Mouse (Mus musculus) embryonic fibroblast, embryonic 13.5 days (primary cell): Measurements from ENCODE around the gene Gmeb2.

Source experiments
- CTCF ChIP-seq: IDR thresholded peaks from 2 replicates; pipeline ENCODE4 v1.5.1; 2011; ENCODE audit warnings: mild to moderate bottlenecking, control low read depth, low read length, moderate library complexity, borderline replicate concordance; ENCODE audit not compliant: insufficient read depth
- POLR2A ChIP-seq: IDR thresholded peaks from 2 replicates; pipeline ENCODE4 v1.6.1; 2011; ENCODE audit warnings: low read depth, mild to moderate bottlenecking, control low read depth, low read length, moderate library complexity

DNA sequence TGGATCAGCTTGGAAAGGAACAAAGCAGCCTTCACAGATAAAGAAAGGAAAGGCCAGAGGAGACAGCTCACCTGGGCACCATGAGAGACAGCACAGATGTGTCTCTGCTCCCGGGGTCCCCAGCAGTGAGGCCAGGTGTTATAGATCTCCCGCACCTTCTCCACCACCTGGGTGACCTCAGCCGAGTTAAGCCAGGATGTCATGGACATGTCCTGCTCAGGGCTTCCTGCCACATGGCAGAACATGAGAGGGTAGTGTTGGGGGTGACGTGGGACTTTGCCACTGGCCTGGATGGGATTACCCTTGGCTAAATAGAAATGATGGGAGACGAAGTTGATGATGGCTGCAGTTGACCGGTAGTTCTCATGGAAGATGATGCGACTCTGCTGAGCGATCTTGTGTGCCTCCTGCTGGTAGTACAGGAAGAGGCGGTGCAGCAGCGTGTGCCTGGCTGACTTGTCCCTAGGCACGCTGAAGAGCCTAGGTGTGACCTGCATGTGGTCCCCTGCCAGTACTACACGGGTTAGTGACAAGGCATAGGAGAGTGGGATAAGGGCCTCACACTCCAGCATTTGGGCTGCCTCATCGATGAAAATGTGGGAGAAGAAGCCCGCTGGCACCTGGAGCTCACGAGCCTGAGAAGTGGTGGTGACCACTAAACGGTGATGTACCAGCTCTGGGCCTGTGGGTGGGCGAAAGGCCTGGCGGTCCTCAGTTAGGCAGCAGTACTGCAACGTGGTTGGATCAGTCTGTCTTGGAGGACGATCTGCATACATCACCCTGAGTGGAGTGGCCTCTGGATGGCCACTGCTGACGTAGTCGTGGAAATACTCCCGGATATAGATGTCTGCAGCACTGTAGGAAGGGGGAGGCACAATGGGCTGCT is 51.9 kb downstream of the Gmeb2 start:
- TF ChIP-seq CTCF (peak; percentile 20; the same call in 1 of the 2 replicates), POLR2A (no peak)
